Mouse (Mus musculus): ENCODE measurements at regions not wholly inside any gene's neighbourhood (a gene's known extent, or its start where the extent isn't known, plus 50 kb on each side); places are given as distances from the start of the nearest gene placed in this dataset.

DNA sequence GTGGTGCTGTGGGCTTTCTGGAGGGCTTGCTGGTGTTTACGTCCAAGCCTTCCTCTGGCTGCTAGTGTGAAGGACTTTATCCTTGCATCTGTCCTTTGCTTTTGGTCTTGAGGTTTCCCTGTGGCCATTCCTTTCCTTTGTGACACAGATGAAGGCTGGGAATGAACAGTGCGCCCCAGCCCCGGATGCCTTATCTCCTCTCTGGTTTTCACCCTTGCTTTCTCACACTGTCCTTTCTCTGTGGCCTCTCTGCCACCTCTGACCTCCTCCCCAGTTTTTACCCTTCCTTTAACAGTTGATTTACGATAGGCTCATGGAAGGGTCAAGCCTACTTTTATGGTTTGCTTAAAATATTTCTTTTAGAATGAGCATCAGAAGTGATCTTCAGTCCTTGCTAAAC, 53.2 kb downstream of the Gas1 start:
- intact Hi-C loops (cut with DNase I) = no loop called here
- TF ChIP-seq CTCF (IDR thresholded peaks at IDR 0.05) = no peak
- H3K27ac ChIP-seq = no peak overlapping the region
- DNase-seq = no peak
- H3K4me3 ChIP-seq = no peak overlapping the region

DNA sequence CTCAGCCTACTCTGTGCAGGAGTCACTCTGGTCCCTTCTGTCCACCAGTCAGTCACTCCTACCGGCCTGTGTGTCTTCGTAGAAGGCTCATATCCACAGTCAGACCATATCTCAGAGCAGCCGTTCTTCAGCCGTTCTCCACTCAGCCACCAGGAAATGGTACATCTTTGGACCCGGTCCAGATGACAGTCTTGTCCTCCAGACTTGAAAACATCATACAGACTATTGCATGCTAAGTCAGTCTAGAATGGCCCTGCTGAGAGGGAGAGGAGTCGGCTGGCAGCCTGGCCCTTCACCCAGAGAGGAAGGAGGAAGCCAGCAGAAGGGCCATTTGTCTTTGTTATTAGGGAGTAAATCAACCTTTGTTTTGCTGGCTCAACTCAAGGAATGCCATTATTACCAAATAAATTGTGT, 54.0 kb downstream of the Gas1 start:
- no peak for TF ChIP-seq CTCF (IDR thresholded peaks at IDR 0.05)
- no peak overlapping the region for H3K4me3 ChIP-seq
- DNase-seq = no peak
- intact Hi-C loops (cut with DNase I) = no loop called here
- H3K27ac ChIP-seq = no peak overlapping the region

DNA sequence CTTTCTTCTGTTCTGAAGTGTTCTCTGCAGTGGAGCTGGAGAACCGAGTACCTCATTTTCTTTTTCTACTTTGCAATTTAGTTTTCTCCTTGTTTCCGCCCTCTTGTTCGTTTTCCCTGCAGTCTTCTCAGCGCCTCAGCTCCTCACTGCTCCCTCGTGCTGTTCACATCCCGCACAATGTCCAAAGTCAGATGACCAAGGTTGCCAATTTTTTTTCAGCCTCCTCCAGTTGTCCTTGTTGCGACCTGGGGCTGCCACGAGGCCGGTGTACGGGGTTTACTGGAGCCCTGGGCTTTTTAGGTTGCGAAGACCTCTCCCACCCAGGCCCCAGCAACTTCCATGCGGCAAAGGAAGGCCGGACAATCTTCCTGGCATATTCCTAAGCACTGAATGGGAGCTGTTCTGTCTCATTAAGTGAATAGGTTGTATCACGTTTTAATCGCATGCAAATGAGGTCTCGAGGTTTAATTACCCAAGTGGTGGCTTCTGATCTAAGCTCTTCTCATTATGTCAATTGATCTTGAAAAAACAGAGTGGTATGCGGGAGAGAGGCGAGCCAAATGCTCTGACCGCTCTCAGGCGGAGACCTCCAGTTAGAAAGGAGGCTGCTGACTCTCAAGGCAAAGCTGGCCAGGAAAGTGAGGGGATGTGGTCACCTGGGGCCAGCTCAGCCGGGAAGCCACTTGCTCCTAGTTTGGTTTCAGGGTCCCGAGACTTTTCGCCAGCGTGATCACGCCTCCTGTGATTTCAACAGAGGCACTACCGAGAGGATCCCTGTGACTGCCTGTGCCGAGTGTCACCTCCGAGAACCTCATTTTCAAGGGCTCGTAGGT, 54.6 kb downstream of the Gas1 start:
- no peak overlapping the region for H3K4me3 ChIP-seq
- intact Hi-C loops (cut with DNase I) = no loop called here
- DNase-seq = no peak
- TF ChIP-seq CTCF (IDR thresholded peaks at IDR 0.05) = no peak
- no peak overlapping the region for H3K27ac ChIP-seq

DNA sequence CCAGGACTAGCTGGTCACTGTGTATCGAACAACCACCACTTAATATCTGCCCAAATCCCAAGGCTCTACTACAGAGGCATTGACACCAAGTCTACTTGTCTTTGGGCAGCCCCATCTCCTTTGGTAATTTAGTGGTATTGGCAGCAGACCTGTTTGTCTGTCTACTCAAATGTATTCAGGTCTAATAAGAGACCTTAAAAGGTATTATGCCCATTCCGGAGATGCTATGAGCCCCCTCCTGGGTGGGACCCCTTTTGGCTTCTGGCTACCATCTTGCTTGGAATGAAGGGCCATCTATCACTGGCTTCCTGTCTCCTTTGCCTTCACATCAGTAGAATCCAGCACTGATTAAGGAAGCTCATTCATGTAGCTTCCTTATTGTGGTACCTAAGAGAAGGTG, 65.7 kb downstream of the Gas1 start:
- Histone ChIP-seq H3K27ac (no peak overlapping the region), H3K4me3 (no peak overlapping the region)
- intact Hi-C loops (cut with DNase I) = no loop called here
- TF ChIP-seq CTCF (IDR thresholded peaks at IDR 0.05) = no peak
- DNase-seq = no peak

DNA sequence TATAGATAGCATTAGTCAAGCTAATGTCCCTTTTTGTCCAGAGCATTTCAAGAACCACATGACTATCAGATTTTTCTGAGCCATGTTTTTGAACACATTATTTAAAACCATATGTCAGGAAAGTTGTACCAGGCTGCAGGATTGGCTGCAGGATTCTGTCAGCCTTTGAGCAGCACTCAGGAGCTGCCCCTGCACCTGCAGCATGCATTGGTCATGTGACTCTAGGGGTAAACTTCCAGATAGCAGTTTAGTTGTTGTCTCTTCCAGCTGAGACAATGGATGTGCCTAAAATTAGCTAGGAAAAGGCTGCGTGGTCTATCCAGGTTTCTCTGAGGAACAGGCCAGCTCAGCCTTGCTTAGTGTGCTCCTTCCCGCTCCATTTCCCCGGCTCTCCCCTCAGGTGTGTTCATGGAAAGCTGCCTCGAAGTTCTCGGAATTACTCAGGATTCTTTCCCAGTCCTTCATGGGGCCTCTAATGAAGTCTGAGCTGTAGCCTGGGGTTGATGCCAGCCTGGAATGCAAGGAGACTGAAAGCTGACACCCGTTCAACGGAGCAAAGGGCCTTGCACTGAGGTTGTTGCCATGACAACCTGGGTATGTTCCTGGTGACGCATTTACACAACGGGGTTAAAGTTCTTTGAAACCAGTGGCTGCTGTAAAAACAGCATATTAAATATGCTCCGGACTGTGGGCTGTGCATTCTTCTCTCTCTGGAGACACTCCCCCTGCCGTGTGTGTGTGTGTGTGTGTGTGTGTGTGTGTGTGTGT, 66.9 kb downstream of the Gas1 start:
- DNase-seq = peak; percentile 73
- no peak for TF ChIP-seq CTCF (IDR thresholded peaks at IDR 0.05)
- Histone ChIP-seq H3K4me3 (no peak overlapping the region), H3K27ac (peak overlapping the region; percentile 43; the same call in 1 of the 2 replicates)
- intact Hi-C loops (cut with DNase I) = no loop called here

DNA sequence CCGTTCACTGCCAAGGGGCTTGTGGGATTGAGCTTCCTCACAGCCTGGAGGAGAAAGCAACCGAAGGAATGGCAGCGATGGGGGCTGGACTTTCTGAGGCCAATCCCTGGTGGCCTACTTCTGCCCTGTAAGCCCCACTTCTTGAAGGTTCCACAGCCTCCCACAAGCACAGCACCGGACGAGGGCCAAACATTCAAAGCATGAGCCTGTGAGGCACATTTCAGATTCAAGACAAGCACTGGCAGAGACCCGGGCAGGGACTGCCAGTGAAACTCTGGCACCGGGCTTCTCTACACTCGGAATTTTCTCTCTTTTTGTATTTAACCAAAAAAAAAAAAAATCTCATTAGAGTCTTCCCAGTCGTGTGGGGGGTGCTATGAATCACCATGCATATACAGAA, 71.9 kb downstream of the Gas1 start:
- intact Hi-C loops (cut with DNase I) = no loop called here
- no peak for TF ChIP-seq CTCF (IDR thresholded peaks at IDR 0.05)
- peak; percentile 27 for DNase-seq
- Histone ChIP-seq H3K4me3 (no peak overlapping the region), H3K27ac (no peak overlapping the region)

DNA sequence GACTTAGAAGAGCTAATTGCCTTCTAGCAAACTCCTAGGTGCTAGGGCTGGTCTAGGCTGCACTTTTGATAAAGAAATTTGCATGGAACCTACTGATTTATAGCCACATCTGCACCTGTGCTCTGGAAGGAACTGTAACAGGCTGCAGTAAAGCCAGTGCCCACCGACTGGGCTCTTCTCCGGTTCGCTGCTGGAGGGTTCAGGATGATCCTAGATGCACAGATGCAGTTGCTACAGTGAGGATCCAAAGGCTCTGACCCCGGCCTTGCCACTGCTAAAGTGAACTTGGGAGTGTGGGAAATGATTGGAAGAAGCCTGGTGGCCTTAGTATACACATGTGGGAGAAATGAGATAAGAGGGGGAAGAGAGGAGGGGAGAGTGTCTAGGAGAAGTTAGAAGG, 75.5 kb downstream of the Gas1 start:
- H3K27ac ChIP-seq = no peak overlapping the region
- no peak overlapping the region for H3K4me3 ChIP-seq
- DNase-seq = no peak
- intact Hi-C loops (cut with DNase I) = no loop called here
- TF ChIP-seq CTCF (IDR thresholded peaks at IDR 0.05) = no peak

DNA sequence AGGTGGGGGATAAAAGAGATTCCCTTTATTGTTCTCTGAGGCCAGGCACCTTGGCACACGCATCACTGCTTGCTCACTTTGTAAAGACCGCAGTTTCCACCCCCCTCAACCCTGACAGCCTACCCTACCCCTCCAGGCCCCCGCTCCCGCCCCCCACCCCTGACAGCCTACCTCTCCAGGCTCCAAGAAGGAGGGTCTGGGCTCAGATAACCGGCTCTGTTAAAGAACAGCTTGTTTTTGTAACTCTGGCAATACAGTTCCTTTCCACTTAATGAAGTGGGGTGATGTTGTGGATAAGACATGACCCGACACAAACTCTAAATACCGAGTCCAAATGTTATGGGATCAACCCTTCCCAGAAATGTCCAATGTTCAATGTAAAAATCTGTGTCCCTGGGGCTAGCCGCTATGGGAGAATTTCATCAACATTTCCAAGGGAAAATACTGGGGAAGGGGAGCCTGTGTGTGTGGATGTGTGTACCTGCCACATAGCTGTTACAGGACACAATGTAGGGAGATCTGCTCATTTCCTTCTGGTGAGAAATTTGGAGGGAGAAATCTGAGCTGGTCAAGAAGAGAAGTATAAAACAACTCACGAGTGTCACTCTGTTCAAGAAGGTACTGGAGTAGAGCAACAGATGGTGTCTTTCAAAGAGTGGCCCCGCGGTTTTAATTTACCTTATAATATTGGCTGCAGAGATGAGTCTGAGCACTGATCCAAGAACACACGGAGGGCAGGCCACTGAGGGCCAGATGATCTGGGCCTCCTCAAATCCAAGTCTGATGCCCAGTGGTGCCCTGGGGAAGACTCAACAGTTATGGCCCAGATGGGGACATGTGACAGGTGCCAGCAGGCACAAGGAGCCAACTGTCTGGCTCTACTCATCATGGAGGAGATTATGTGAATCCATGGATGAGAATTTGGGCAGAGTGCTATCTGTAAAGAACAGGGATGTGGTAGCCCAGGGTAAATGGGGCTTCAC, 76.7 kb downstream of the Gas1 start:
- intact Hi-C loops (cut with DNase I) = no loop called here
- no peak overlapping the region for H3K27ac ChIP-seq
- no peak for DNase-seq
- no peak for TF ChIP-seq CTCF (IDR thresholded peaks at IDR 0.05)
- no peak overlapping the region for H3K4me3 ChIP-seq

DNA sequence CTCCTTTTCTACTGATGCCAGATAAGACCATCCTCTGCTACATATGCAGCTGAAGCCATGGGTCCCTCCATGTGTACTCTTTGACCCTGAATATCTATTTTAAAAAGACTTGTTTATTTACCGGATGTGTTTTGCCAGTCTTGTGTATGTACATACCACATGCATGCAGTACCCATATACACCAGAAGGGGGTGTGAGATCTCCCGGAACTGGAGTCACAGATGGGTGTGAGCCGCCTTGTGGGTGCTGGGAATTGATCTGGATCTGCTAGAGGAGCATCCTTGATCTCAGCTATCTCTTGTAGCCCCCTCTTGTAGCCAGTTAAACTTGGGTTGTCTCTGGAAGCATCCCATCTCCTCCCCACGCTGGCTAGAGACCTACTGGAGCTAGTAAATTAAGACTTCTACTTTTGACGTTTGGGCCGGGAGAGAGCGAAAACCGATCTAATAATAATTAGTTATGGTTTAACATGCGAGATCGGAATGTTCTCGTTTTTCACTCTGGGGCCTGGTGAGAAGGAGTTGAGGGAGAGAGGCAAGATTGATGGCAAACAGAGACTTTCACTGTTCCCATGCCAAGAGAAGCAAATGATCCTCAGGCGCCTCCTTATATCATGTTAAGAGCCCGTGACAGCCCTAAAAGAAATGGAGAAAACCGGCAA, 77.6 kb downstream of the Gas1 start:
- TF ChIP-seq CTCF (IDR thresholded peaks at IDR 0.05) = peak; percentile 53
- intact Hi-C loops (cut with DNase I) = no loop called here
- no peak for DNase-seq
- Histone ChIP-seq H3K27ac (no peak overlapping the region), H3K4me3 (no peak overlapping the region)

DNA sequence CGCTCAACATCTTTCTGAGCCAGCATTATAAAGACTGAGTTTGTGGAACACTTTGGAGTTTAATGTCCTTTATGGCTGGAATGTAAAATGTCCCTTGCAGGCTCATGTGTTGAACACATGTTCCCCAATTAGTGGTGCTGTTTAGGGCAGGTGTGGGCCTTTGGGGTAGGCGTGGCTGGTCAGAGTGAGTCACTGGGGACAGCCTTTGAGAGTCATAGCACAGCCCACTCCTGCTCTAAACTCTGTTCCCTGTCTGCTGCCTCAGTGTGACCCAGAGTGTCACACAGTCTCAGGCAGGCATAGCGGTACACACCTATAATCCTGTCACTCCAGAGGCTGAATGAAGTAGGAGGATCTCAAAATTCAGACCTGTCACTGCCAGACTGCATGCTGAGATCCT, 78.8 kb downstream of the Gas1 start:
- intact Hi-C loops (cut with DNase I) = no loop called here
- H3K4me3 ChIP-seq = no peak overlapping the region
- H3K27ac ChIP-seq = no peak overlapping the region
- no peak for DNase-seq
- no peak for TF ChIP-seq CTCF (IDR thresholded peaks at IDR 0.05)

DNA sequence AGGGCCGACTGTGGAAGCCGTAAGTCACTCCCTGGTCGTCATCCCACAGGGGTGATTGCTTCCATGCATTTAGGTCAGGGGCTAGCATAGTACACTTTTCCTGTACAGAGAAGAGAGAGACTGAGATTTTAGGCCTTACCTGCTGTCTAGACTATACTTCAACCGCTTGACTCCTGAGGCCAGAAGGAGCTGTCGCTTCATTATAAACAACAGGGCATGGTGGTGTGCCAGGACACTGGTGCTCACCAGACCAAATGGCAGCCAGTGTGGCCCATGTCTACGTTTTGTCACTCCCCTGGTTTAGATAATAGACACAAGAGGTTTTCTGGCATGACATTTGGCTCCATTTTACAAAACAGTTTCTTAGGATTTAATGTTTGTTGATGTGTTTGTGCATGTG, 79.4 kb downstream of the Gas1 start:
- DNase-seq = no peak
- Histone ChIP-seq H3K27ac (no peak overlapping the region), H3K4me3 (no peak overlapping the region)
- intact Hi-C loops (cut with DNase I) = no loop called here
- TF ChIP-seq CTCF (IDR thresholded peaks at IDR 0.05) = no peak

DNA sequence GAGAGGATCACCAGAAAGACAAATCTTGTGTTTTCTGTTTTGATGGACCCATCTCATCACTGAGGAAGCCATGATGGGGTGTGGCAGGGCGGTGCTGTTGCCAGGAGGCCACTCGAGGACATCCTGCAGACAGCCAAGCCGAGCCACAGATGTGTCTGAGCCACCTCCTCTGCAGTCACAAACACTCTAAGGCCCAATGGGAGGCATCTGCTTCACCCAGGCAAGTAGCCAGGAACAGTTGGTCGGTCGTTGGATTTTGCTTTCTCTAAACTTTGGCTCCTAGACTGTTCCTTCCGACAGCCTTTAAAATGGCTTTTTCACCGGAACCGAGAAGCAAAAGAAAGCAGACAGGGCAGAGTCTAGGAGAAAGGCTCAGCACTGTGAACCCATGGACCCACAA, 90.5 kb downstream of the Gas1 start:
- peak overlapping the region; percentile 51 for H3K27ac ChIP-seq
- DNase-seq = peak; percentile 75
- TF ChIP-seq CTCF (IDR thresholded peaks at IDR 0.05) = no peak
- intact Hi-C loops (cut with DNase I) = loop anchor here (5.0 kb wide), 1 partner anchor 86 kb away; no protein-coding TSS in a partner anchor
- H3K4me3 ChIP-seq = no peak overlapping the region
